Mouse (Mus musculus): ENCODE measurements around the gene Stau1. TPM values are rescaled to one million over a fixed set of nuclear protein-coding genes. Genes with fewer than 3 reads are reported as not detected.

The Stau1 gene
- polyA plus RNA-seq, 1 experiment from 2014 or later = 82.3 TPM

GRCm38 (mm10) chr2:166952151-166952550, 43.9 kb downstream of the Stau1 start:
- Histone ChIP-seq H3K4me3 (ENCODE audit: low read depth, low read length) (no peak overlapping the region), H3K27me3 (ENCODE audit: control insufficient read depth, insufficient read depth, low read length) (no peaks in the 10 kb centered on the region), H3K27ac (ENCODE audit: low read length) (no peak overlapping the region), H3K4me2 (replicated peaks; ENCODE audit: low read depth, low read length) (no peak overlapping the region), H3K9ac (replicated peaks; ENCODE audit: low read depth, low read length) (no peak overlapping the region), H3K36me3 (ENCODE audit: control insufficient read depth, insufficient read depth, low read length) (peaks cover 64% of the 10 kb centered on the region), H3K9me3 (ENCODE audit: control insufficient read depth, low read depth, low read length) (no peaks in the 10 kb centered on the region), H3K4me1 (ENCODE audit: control insufficient read depth, insufficient read depth, low read length) (no peaks in the 10 kb centered on the region)
- no peak for ATAC-seq (ENCODE audit: insufficient number of reproducible peaks, insufficient read depth, low FRiP score, low read depth)
- WGBS = 81% methylated on average over 6 of the region's 6 CpGs

GRCm38 (mm10) chr2:166950853-166951648, 45.0 kb downstream of the Stau1 start:
- WGBS = 73% methylated on average over 14 of the region's 14 CpGs
- Histone ChIP-seq H3K27ac (ENCODE audit: low read length) (no peak overlapping the region), H3K9ac (replicated peaks; ENCODE audit: low read depth, low read length) (no peak overlapping the region), H3K4me3 (ENCODE audit: low read depth, low read length) (no peak overlapping the region), H3K9me3 (ENCODE audit: control insufficient read depth, low read depth, low read length) (no peaks in the 10 kb centered on the region), H3K4me2 (replicated peaks; ENCODE audit: low read depth, low read length) (no peak overlapping the region), H3K4me1 (ENCODE audit: control insufficient read depth, insufficient read depth, low read length) (no peaks in the 10 kb centered on the region), H3K27me3 (ENCODE audit: control insufficient read depth, insufficient read depth, low read length) (no peaks in the 10 kb centered on the region), H3K36me3 (ENCODE audit: control insufficient read depth, insufficient read depth, low read length) (peaks cover 71% of the 10 kb centered on the region)
- ATAC-seq (ENCODE audit: insufficient number of reproducible peaks, insufficient read depth, low FRiP score, low read depth) = no peak

- Histone ChIP-seq H3K36me3 (ENCODE audit: control insufficient read depth, insufficient read depth, low read length) (peaks cover 79% of the 10 kb centered on the region), H3K4me2 (replicated peaks; ENCODE audit: low read depth, low read length) (no peak overlapping the region)
- 87% methylated on average over 10 of the region's 10 CpGs for WGBS
Measured at GRCm38 (mm10) chr2:166948936-166949335, 47.2 kb downstream of the Stau1 start.

GRCm38 (mm10) chr2:166948246-166948645, 47.9 kb downstream of the Stau1 start:
- H3K4me3 ChIP-seq (ENCODE audit: low read depth, low read length) = no peak overlapping the region
- 71% methylated on average over 1 of the region's 1 CpGs for WGBS
- no peaks in the 10 kb centered on the region for H3K27me3 ChIP-seq (ENCODE audit: control insufficient read depth, insufficient read depth, low read length)
- H3K4me2 ChIP-seq (replicated peaks; ENCODE audit: low read depth, low read length) = no peak overlapping the region
- H3K9me3 ChIP-seq (ENCODE audit: control insufficient read depth, low read depth, low read length) = no peaks in the 10 kb centered on the region
- peaks cover 83% of the 10 kb centered on the region for H3K36me3 ChIP-seq (ENCODE audit: control insufficient read depth, insufficient read depth, low read length)
- no peak overlapping the region for H3K9ac ChIP-seq (replicated peaks; ENCODE audit: low read depth, low read length)
- H3K27ac ChIP-seq (ENCODE audit: low read length) = no peak overlapping the region
- no peak for ATAC-seq (ENCODE audit: insufficient number of reproducible peaks, insufficient read depth, low FRiP score, low read depth)
- no peaks in the 10 kb centered on the region for H3K4me1 ChIP-seq (ENCODE audit: control insufficient read depth, insufficient read depth, low read length)

More at GRCm38 (mm10) chr2:166948936-166949335, 47.2 kb downstream of the Stau1 start:
- Histone ChIP-seq H3K9ac (replicated peaks; ENCODE audit: low read depth, low read length) (no peak overlapping the region), H3K4me1 (ENCODE audit: control insufficient read depth, insufficient read depth, low read length) (no peaks in the 10 kb centered on the region), H3K9me3 (ENCODE audit: control insufficient read depth, low read depth, low read length) (no peaks in the 10 kb centered on the region), H3K27ac (ENCODE audit: low read length) (no peak overlapping the region), H3K4me3 (ENCODE audit: low read depth, low read length) (no peak overlapping the region), H3K27me3 (ENCODE audit: control insufficient read depth, insufficient read depth, low read length) (no peaks in the 10 kb centered on the region)
- ATAC-seq (ENCODE audit: insufficient number of reproducible peaks, insufficient read depth, low FRiP score, low read depth) = no peak

- no peak for ATAC-seq (ENCODE audit: insufficient number of reproducible peaks, insufficient read depth, low FRiP score, low read depth)
- WGBS = 50% methylated on average over 4 of the region's 4 CpGs
Measured at GRCm38 (mm10) chr2:166945456-166945855, 50.6 kb downstream of the Stau1 start.

GRCm38 (mm10) chr2:166944346-166944745, 51.8 kb downstream of the Stau1 start:
- H3K4me3 ChIP-seq (ENCODE audit: low read depth, low read length) = no peak overlapping the region
- no peaks in the 10 kb centered on the region for H3K4me1 ChIP-seq (ENCODE audit: control insufficient read depth, insufficient read depth, low read length)
- ATAC-seq (ENCODE audit: insufficient number of reproducible peaks, insufficient read depth, low FRiP score, low read depth) = no peak
- H3K36me3 ChIP-seq (ENCODE audit: control insufficient read depth, insufficient read depth, low read length) = peaks cover 75% of the 10 kb centered on the region
- WGBS = 79% methylated on average over 1 of the region's 1 CpGs
- no peak overlapping the region for H3K9ac ChIP-seq (replicated peaks; ENCODE audit: low read depth, low read length)
- H3K4me2 ChIP-seq (replicated peaks; ENCODE audit: low read depth, low read length) = no peak overlapping the region
- no peak overlapping the region for H3K27ac ChIP-seq (ENCODE audit: low read length)
- H3K27me3 ChIP-seq (ENCODE audit: control insufficient read depth, insufficient read depth, low read length) = no peaks in the 10 kb centered on the region
- no peaks in the 10 kb centered on the region for H3K9me3 ChIP-seq (ENCODE audit: control insufficient read depth, low read depth, low read length)

More at GRCm38 (mm10) chr2:166945456-166945855, 50.6 kb downstream of the Stau1 start:
- no peaks in the 10 kb centered on the region for H3K27me3 ChIP-seq (ENCODE audit: control insufficient read depth, insufficient read depth, low read length)
- H3K4me2 ChIP-seq (replicated peaks; ENCODE audit: low read depth, low read length) = no peak overlapping the region
- no peak overlapping the region for H3K4me3 ChIP-seq (ENCODE audit: low read depth, low read length)
- H3K36me3 ChIP-seq (ENCODE audit: control insufficient read depth, insufficient read depth, low read length) = peaks cover 78% of the 10 kb centered on the region
- H3K9ac ChIP-seq (replicated peaks; ENCODE audit: low read depth, low read length) = no peak overlapping the region
- H3K9me3 ChIP-seq (ENCODE audit: control insufficient read depth, low read depth, low read length) = no peaks in the 10 kb centered on the region
- H3K4me1 ChIP-seq (ENCODE audit: control insufficient read depth, insufficient read depth, low read length) = no peaks in the 10 kb centered on the region
- H3K27ac ChIP-seq (ENCODE audit: low read length) = no peak overlapping the region

- H3K36me3 ChIP-seq (ENCODE audit: control insufficient read depth, insufficient read depth, low read length) = peaks cover 75% of the 10 kb centered on the region
Measured at GRCm38 (mm10) chr2:166943146-166943545, 53.0 kb downstream of the Stau1 start.

GRCm38 (mm10) chr2:166936166-166936565, 59.9 kb downstream of the Stau1 start:
- peaks cover 83% of the 10 kb centered on the region for H3K36me3 ChIP-seq (ENCODE audit: control insufficient read depth, insufficient read depth, low read length)
- WGBS = 84% methylated on average over 2 of the region's 2 CpGs
- no peak overlapping the region for H3K9ac ChIP-seq (replicated peaks; ENCODE audit: low read depth, low read length)

More at GRCm38 (mm10) chr2:166943146-166943545, 53.0 kb downstream of the Stau1 start:
- H3K9ac ChIP-seq (replicated peaks; ENCODE audit: low read depth, low read length) = no peak overlapping the region
- H3K27ac ChIP-seq (ENCODE audit: low read length) = no peak overlapping the region
- H3K4me1 ChIP-seq (ENCODE audit: control insufficient read depth, insufficient read depth, low read length) = no peaks in the 10 kb centered on the region
- no peaks in the 10 kb centered on the region for H3K27me3 ChIP-seq (ENCODE audit: control insufficient read depth, insufficient read depth, low read length)
- ATAC-seq (ENCODE audit: insufficient number of reproducible peaks, insufficient read depth, low FRiP score, low read depth) = no peak
- no peak overlapping the region for H3K4me3 ChIP-seq (ENCODE audit: low read depth, low read length)
- no peaks in the 10 kb centered on the region for H3K9me3 ChIP-seq (ENCODE audit: control insufficient read depth, low read depth, low read length)
- 87% methylated on average over 2 of the region's 2 CpGs for WGBS
- no peak overlapping the region for H3K4me2 ChIP-seq (replicated peaks; ENCODE audit: low read depth, low read length)

More at GRCm38 (mm10) chr2:166936166-166936565, 59.9 kb downstream of the Stau1 start:
- ATAC-seq (ENCODE audit: insufficient number of reproducible peaks, insufficient read depth, low FRiP score, low read depth) = no peak
- no peak overlapping the region for H3K27ac ChIP-seq (ENCODE audit: low read length)
- no peaks in the 10 kb centered on the region for H3K27me3 ChIP-seq (ENCODE audit: control insufficient read depth, insufficient read depth, low read length)
- no peaks in the 10 kb centered on the region for H3K9me3 ChIP-seq (ENCODE audit: control insufficient read depth, low read depth, low read length)
- H3K4me1 ChIP-seq (ENCODE audit: control insufficient read depth, insufficient read depth, low read length) = peaks cover 4% of the 10 kb centered on the region; the same call in 1 of the 2 replicates
- no peak overlapping the region for H3K4me3 ChIP-seq (ENCODE audit: low read depth, low read length)
- no peak overlapping the region for H3K4me2 ChIP-seq (replicated peaks; ENCODE audit: low read depth, low read length)

Measured in stomach, embryonic 14.5 days (tissue).